In the genomic region with DNA sequence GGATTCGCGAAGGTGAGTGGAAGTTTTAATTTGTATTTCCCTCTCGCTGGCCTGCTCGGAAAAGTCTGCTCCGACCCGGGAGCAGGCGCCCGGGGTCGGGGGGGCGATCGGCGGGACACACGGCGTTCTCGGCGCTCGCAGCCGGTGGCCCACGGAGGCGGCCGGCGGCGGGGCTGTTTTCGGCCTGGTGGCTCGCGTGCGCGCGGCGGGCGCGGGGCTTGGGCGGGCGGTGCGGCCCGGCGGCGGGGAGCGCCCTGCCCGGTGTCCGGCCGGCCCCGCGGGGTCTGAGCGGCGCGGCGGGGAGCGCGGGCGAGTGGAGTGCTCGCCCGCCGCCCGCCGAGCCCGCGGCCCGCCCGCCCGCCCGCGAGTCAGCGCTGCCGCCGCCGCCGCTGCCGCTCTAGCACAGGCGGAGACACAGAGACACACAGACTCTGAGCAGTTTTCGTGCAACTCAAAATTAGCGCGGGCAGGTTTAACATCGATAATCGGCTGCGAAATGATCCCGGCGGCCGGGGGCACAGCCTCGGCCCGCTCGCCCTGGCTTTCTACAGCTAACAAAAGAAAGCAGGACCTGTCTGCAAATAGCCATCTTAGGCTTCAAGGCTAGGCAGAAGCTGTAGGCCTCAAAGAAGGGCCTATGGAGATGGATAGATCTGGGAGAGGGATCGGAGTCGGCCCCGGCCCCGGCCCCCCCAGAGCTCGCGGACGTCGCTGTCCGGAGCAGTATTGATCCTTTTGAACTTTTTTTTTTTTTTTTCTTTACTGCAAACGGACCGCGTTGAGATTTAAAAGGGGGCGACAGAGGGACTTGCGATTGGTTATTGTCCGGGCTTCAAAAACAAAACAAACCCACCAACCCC, we compare ENCODE assay signal across 8 mouse cellular contexts. TPM values are rescaled to one million over a fixed set of nuclear protein-coding genes. Genes with fewer than 3 reads are reported as not detected.
DNase-seq lines count a peak whose midpoint lies in the region; ATAC-seq and TF ChIP-seq lines count a peak whose summit lies in the region.

No protein-coding gene starts in this region.

- peak overlapping the region; percentile 87 for H3K4me2 ChIP-seq in embryonic facial prominence, embryonic 13.5 days
- peak overlapping the region; percentile 88 for H3K4me2 ChIP-seq in heart, embryonic 11.5 days
- H3K4me2 ChIP-seq in kidney, embryonic 16.5 days (replicated peaks; ENCODE audit: low read depth, low read length) = peak overlapping the region; percentile 70
- peak overlapping the region; percentile 92 for H3K4me2 ChIP-seq in liver, embryonic 12.5 days
- H3K4me2 ChIP-seq in neural tube, embryonic 14.5 days (ENCODE audit: low read depth, low read length) = peak overlapping the region; percentile 83

- H3K9ac ChIP-seq in embryonic facial prominence, embryonic 13.5 days = peak overlapping the region; percentile 99
- H3K9ac ChIP-seq in heart, embryonic 11.5 days (ENCODE audit: low read depth, low read length) = peak overlapping the region; percentile 98
- peak overlapping the region; percentile 100 for H3K9ac ChIP-seq in kidney, embryonic 16.5 days (replicated peaks; ENCODE audit: low read length)
- peak overlapping the region; percentile 98 for H3K9ac ChIP-seq in liver, embryonic 12.5 days
- peak overlapping the region; percentile 100 for H3K9ac ChIP-seq in neural tube, embryonic 14.5 days (replicated peaks; ENCODE audit: low read depth, low read length)

- no peak for TF ChIP-seq POLR2A in thymus, adult 2 months (IDR thresholded peaks at IDR 0.05; ENCODE audit: control insufficient read depth, extremely low read depth, insufficient read depth, low read length, poor library complexity)

- TF ChIP-seq CTCF in thymus, adult 2 months (IDR thresholded peaks at IDR 0.05; ENCODE audit: borderline replicate concordance, control insufficient read depth, extremely low read depth, insufficient read depth, low read length, poor library complexity) = 0 out of 2 replicates have a peak, but pooled peaks have one; percentile 17

- WGBS in embryonic facial prominence, embryonic 13.5 days = 0% methylated on average over 83 of the region's 97 CpGs
- under 1% methylated on average over 70 of the region's 97 CpGs for WGBS in heart, embryonic 11.5 days (ENCODE audit: insufficient replicate concordance)
- under 1% methylated on average over 86 of the region's 97 CpGs for WGBS in kidney, embryonic 16.5 days
- WGBS in liver, embryonic 12.5 days (ENCODE audit: insufficient replicate concordance) = under 1% methylated on average over 80 of the region's 97 CpGs
- under 1% methylated on average over 66 of the region's 97 CpGs for WGBS in neural tube, embryonic 14.5 days
- 2% methylated on average over 96 of the region's 97 CpGs for WGBS in thymus, adult 2 months

- no peaks in the 10 kb centered on the region for H3K9me3 ChIP-seq in embryonic facial prominence, embryonic 13.5 days
- no peaks in the 10 kb centered on the region for H3K9me3 ChIP-seq in heart, embryonic 11.5 days (replicated peaks; ENCODE audit: control insufficient read depth, low read length)
- no peaks in the 10 kb centered on the region for H3K9me3 ChIP-seq in kidney, embryonic 16.5 days (ENCODE audit: low read length)
- no peaks in the 10 kb centered on the region for H3K9me3 ChIP-seq in liver, embryonic 12.5 days (replicated peaks)
- H3K9me3 ChIP-seq in neural tube, embryonic 14.5 days (ENCODE audit: control insufficient read depth, low read length) = no peaks in the 10 kb centered on the region

- no peaks in the 10 kb centered on the region for H3K27me3 ChIP-seq in embryonic facial prominence, embryonic 13.5 days
- no peaks in the 10 kb centered on the region for H3K27me3 ChIP-seq in heart, embryonic 11.5 days (ENCODE audit: control insufficient read depth, insufficient read depth, low read length)
- H3K27me3 ChIP-seq in kidney, embryonic 16.5 days (ENCODE audit: insufficient read depth, low read length) = no peaks in the 10 kb centered on the region
- no peaks in the 10 kb centered on the region for H3K27me3 ChIP-seq in liver, embryonic 12.5 days (replicated peaks)
- H3K27me3 ChIP-seq in neural tube, embryonic 14.5 days (ENCODE audit: control insufficient read depth, insufficient read depth, low read length) = no peaks in the 10 kb centered on the region
- no peaks in the 10 kb centered on the region for H3K27me3 ChIP-seq in thymus, adult 2 months (ENCODE audit: control insufficient read depth, insufficient read depth, low read length)

- H3K4me1 ChIP-seq in embryonic facial prominence, embryonic 13.5 days = peaks cover 18% of the 10 kb centered on the region
- peaks cover 14% of the 10 kb centered on the region for H3K4me1 ChIP-seq in heart, embryonic 11.5 days (ENCODE audit: control insufficient read depth, insufficient read depth, low read length)
- peaks cover 20% of the 10 kb centered on the region for H3K4me1 ChIP-seq in kidney, embryonic 16.5 days (ENCODE audit: insufficient read depth, low read length)
- H3K4me1 ChIP-seq in liver, embryonic 12.5 days = peaks cover 38% of the 10 kb centered on the region
- peaks cover 12% of the 10 kb centered on the region; the same call in 1 of the 2 replicates for H3K4me1 ChIP-seq in neural tube, embryonic 14.5 days (ENCODE audit: control insufficient read depth, insufficient read depth, low read length)
- H3K4me1 ChIP-seq in thymus, adult 2 months (replicated peaks; ENCODE audit: control insufficient read depth, insufficient read depth, low read length) = peaks cover under 1% of the 10 kb centered on the region; the same call in 1 of the 2 replicates

- H3K4me3 ChIP-seq in embryonic facial prominence, embryonic 13.5 days = peak overlapping the region; percentile 87
- H3K4me3 ChIP-seq in heart, embryonic 11.5 days (ENCODE audit: low read depth, low read length) = peak overlapping the region; percentile 82
- peak overlapping the region; percentile 95 for H3K4me3 ChIP-seq in kidney, embryonic 16.5 days (ENCODE audit: low read length)
- peak overlapping the region; percentile 89 for H3K4me3 ChIP-seq in liver, embryonic 12.5 days
- peak overlapping the region; percentile 94 for H3K4me3 ChIP-seq in neural tube, embryonic 14.5 days (ENCODE audit: low read depth, low read length)
- H3K4me3 ChIP-seq in thymus, adult 2 months (ENCODE audit: control insufficient read depth, insufficient read depth, low read length) = peak overlapping the region; percentile 100

- no peak for ATAC-seq in embryonic facial prominence, embryonic 13.5 days (ENCODE audit: insufficient number of reproducible peaks, insufficient read depth, low FRiP score, low TSS enrichment, low read depth)
- no peak for ATAC-seq in heart, embryonic 11.5 days (replicated peaks; ENCODE audit: insufficient number of reproducible peaks, low FRiP score, low TSS enrichment)
- no peak for ATAC-seq in kidney, embryonic 16.5 days (ENCODE audit: low FRiP score, low TSS enrichment)
- peak; percentile 1; the same call in 1 of the 2 replicates for ATAC-seq in liver, embryonic 12.5 days
- no peak for ATAC-seq in neural tube, embryonic 14.5 days (ENCODE audit: low read depth)

- H3K36me3 ChIP-seq in embryonic facial prominence, embryonic 13.5 days = 0 out of 2 replicates have a peak, but pooled peaks cover 3% of the 10 kb centered on the region
- H3K36me3 ChIP-seq in heart, embryonic 11.5 days (ENCODE audit: control insufficient read depth, insufficient read depth, low read length) = no peaks in the 10 kb centered on the region
- no peaks in the 10 kb centered on the region for H3K36me3 ChIP-seq in kidney, embryonic 16.5 days (ENCODE audit: insufficient read depth, low read length)
- H3K36me3 ChIP-seq in liver, embryonic 12.5 days = peaks cover 14% of the 10 kb centered on the region
- H3K36me3 ChIP-seq in neural tube, embryonic 14.5 days (ENCODE audit: control insufficient read depth, insufficient read depth, low read length) = 0 out of 2 replicates have a peak, but pooled peaks cover 2% of the 10 kb centered on the region
- no peaks in the 10 kb centered on the region for H3K36me3 ChIP-seq in thymus, adult 2 months (ENCODE audit: control insufficient read depth, insufficient read depth, low read length)

- H3K27ac ChIP-seq in embryonic facial prominence, embryonic 13.5 days = peak overlapping the region; percentile 100
- H3K27ac ChIP-seq in heart, embryonic 11.5 days (ENCODE audit: low read depth, low read length) = peak overlapping the region; percentile 100
- H3K27ac ChIP-seq in kidney, embryonic 16.5 days (ENCODE audit: low read length) = peak overlapping the region; percentile 100
- H3K27ac ChIP-seq in liver, embryonic 12.5 days = peak overlapping the region; percentile 99
- H3K27ac ChIP-seq in neural tube, embryonic 14.5 days (ENCODE audit: low read depth, low read length) = peak overlapping the region; percentile 100
- peak overlapping the region; percentile 98 for H3K27ac ChIP-seq in thymus, adult 2 months (ENCODE audit: control insufficient read depth, insufficient read depth, low read length)

- peak; percentile 65 for DNase-seq in 3T3-L1 (ENCODE audit: low read depth, low spot score)
- peak; percentile 42 for DNase-seq in adrenal gland, adult 8-10 months
- DNase-seq in thymus, adult 2 months = peak; percentile 64

RNA-seq across cellular contexts. Expression of a gene that starts 0.9 kb away (rescaled TPM):
- 10 to 100 TPM; 39.0 to 55.2 (median 46.1) TPM for total RNA-seq in adrenal gland, adult 8-10 months (2022)
- polyA plus RNA-seq in embryonic facial prominence, embryonic 13.5 days (2015; fragmentation: Nextera tagmentation; extraction: Ambion mirVana) = 25.9 and 29.5 TPM in 2 replicates
- 22.0 and 22.6 TPM in 2 replicates for polyA plus RNA-seq in heart, embryonic 11.5 days (2014; fragmentation: Nextera tagmentation; extraction: Ambion mirVana)
- 24.0 and 25.9 TPM in 2 replicates for polyA plus RNA-seq in kidney, embryonic 16.5 days (2015; fragmentation: Nextera tagmentation; extraction: Ambion mirVana)
- polyA plus RNA-seq in liver, embryonic 12.5 days (2016; fragmentation: Nextera tagmentation; extraction: Ambion mirVana) = 14.1 and 14.5 TPM in 2 replicates
- 26.9 and 32.0 TPM in 2 replicates for polyA plus RNA-seq in neural tube, embryonic 14.5 days (2014; fragmentation: Nextera tagmentation; extraction: Ambion mirVana)
- 70.8 and 85.7 TPM in 2 replicates for polyA plus RNA-seq in thymus, adult 2 months (2012; rRNA removed)
